In genomic region chr13:85639376-85640229, GRCm38 (mm10) we compare ENCODE assay signal across 8 mouse cellular contexts.
DNase-seq lines count a peak whose midpoint lies in the region; ATAC-seq and TF ChIP-seq lines count a peak whose summit lies in the region.

No protein-coding gene starts in this region.

- no peak for TF ChIP-seq POLR2A in cortical plate, adult 2 months (IDR thresholded peaks at IDR 0.05; ENCODE audit: extremely low read depth, insufficient read depth, low read length)

- H3K27ac ChIP-seq in cortical plate, adult 2 months (ENCODE audit: insufficient read depth, low read length) = no peak overlapping the region

- peak; percentile 34; the same call in 1 of the 2 replicates for TF ChIP-seq CTCF in cortical plate, adult 2 months (IDR thresholded peaks at IDR 0.05; ENCODE audit: extremely low read depth, insufficient read depth, low read length)

- H3K4me1 ChIP-seq in cortical plate, adult 2 months (ENCODE audit: control insufficient read depth, insufficient read depth, low read length) = no peaks in the 10 kb centered on the region

- no peak overlapping the region for H3K4me3 ChIP-seq in cortical plate, adult 2 months (ENCODE audit: insufficient read depth, low read length)

- DNase-seq in heart, postnatal 4 days = peak; percentile 13
- DNase-seq in heart, postnatal 25 days (ENCODE audit: low spot score) = no peak
- DNase-seq in CD4-positive, CD25-positive, alpha-beta regulatory T cell, adult 2 months (ENCODE audit: low read depth, low spot score) = peak; percentile 54
- peak; percentile 65 for DNase-seq in induced T-regulatory cell, adult 2 months (ENCODE audit: low read depth)
- no peak for DNase-seq in adrenal gland, postnatal 25 days
- no peak for DNase-seq in spleen, adult 12 weeks (ENCODE audit: low spot score)

- intact Hi-C loops in heart, postnatal 25 days (cut with DNase I) = no loop called here

- ATAC-seq in erythroid progenitor cell, adult 5-6 weeks (replicated peaks; ENCODE audit: low FRiP score, poor library complexity, severe bottlenecking) = no peak

Comparison
In these comparisons a context has a peak if more than half of its experiments do, and no peak if none do; other contexts are left out.
1. DNase-seq: peak in heart, postnatal 4 days (single experiment), CD4-positive, CD25-positive, alpha-beta regulatory T cell, adult 2 months (single experiment) and induced T-regulatory cell, adult 2 months (single experiment); none in heart, postnatal 25 days (single experiment), adrenal gland, postnatal 25 days (single experiment) and spleen, adult 12 weeks (single experiment).